Mouse (Mus musculus) heart, adult 2 months (tissue): ENCODE results near the gene 2310030G06Rik. TPM values are rescaled to one million over a fixed set of nuclear protein-coding genes. Genes with fewer than 3 reads are reported as not detected.

Experiments
- DNase-seq, 2 experiments: peaks; one replicate each; pipeline ENCODE4 v3.0.0; 2021
- H3K27ac ChIP-seq: fragments of 200-600 bp; 2 replicates; pipeline ENCODE4 v1.8.1; 2022
- H3K27me3 ChIP-seq: fragments of 200-500 bp; 2 replicates; pipeline ENCODE4 v1.6.1; 2012; ENCODE audit warnings: mild to moderate bottlenecking, low read length, inconsistent platforms, mixed read lengths; ENCODE audit not compliant: control insufficient read depth, insufficient read depth
- H3K36me3 ChIP-seq: fragments of 200-500 bp; 2 replicates; pipeline ENCODE4 v1.6.1; 2012; ENCODE audit warnings: low read length, inconsistent platforms; ENCODE audit not compliant: control insufficient read depth, insufficient read depth
- H3K4me1 ChIP-seq: fragments of 200-500 bp; 2 replicates; pipeline ENCODE4 v1.6.1; 2011; ENCODE audit warnings: low read length; ENCODE audit not compliant: control insufficient read depth, insufficient read depth
- H3K4me3 ChIP-seq: fragments of 200-600 bp; 2 replicates; pipeline ENCODE4 v1.8.1; 2022
- H3K79me2 ChIP-seq: fragments of 200-500 bp; replicated peaks from 2 replicates; pipeline ENCODE4 v1.6.1; 2012; ENCODE audit warnings: mild to moderate bottlenecking, inconsistent platforms, low read length, moderate library complexity, mixed read lengths; ENCODE audit not compliant: control insufficient read depth, insufficient read depth
- H3K9ac ChIP-seq: fragments of 200-500 bp; 2 replicates; pipeline ENCODE4 v1.6.1; 2012; ENCODE audit warnings: low read depth, mild to moderate bottlenecking, control low read depth, inconsistent platforms, low read length, mixed read lengths
- CTCF ChIP-seq: fragments of 200-600 bp; IDR thresholded peaks from 2 replicates; pipeline ENCODE4 v1.8.1; 2022; ENCODE audit warnings: antibody characterized with exemption, mild to moderate bottlenecking, moderate library complexity
- EP300 ChIP-seq: fragments of 200-500 bp; IDR thresholded peaks from 2 replicates; pipeline ENCODE4 v1.6.1; 2011; ENCODE audit warnings: low read depth, low read length, control low read depth; ENCODE audit not compliant: insufficient read depth
- POLR2A ChIP-seq: fragments of 200-500 bp; IDR thresholded peaks from 2 replicates; pipeline ENCODE4 v1.6.1; 2011; ENCODE audit warnings: mild to moderate bottlenecking, low read depth, low read length, control low read depth; ENCODE audit not compliant: insufficient read depth
- WGBS: fragments of 180-500 bp; shearing (Covaris S2); methylation state at CpG from one replicate; pipeline ENCODE4 v1.1.7; 2018; 5-methylcytosine and 5-hydroxymethylcytosine counted together
- intact Hi-C: fragments of 180-260 bp; cut with DNase I; formaldehyde crosslinking; loops from one replicate; pipeline ENCODE4 v1.15.1; 2025
- polyA plus RNA-seq: library from polyadenylated mRNA; depleted of rRNA; stranded (reverse); fragments of >200 nt; gene quantifications from 2 replicates; pipeline ENCODE4 v1.2.3, GENCODE M21; 2012
- total RNA-seq, 2 experiments: library from RNA; stranded (reverse); gene quantifications; 2 replicates each; pipeline ENCODE4 v1.2.3; 2021

Gene 2310030G06Rik
- total and polyA plus RNA-seq, 3 experiments, result 2.9 to 5.6 (median 4.3) TPM

- Histone ChIP-seq H3K79me2 (no peaks in the 10 kb centered on the region), H3K4me3 (peak overlapping the region; percentile 58), H3K4me1 (peaks cover 4% of the 10 kb centered on the region), H3K27ac (peak overlapping the region; percentile 59), H3K27me3 (no peaks in the 10 kb centered on the region), H3K36me3 (0 out of 2 replicates have a peak, but pooled peaks cover 2% of the 10 kb centered on the region), H3K9ac (peak overlapping the region; percentile 62)
- TF ChIP-seq EP300 (no peak), CTCF (peak; percentile 28; the same call in 1 of the 2 replicates), POLR2A (peak; percentile 32; the same call in 1 of the 2 replicates)
- intact Hi-C loops, result no loop called here
- DNase-seq, result peak; percentile 72 to 75
- 1% methylated on average over 45 of the region's 45 CpGs for WGBS
Observed at GRCm38 (mm10) chr9:50727925-50728651, 18.2 kb downstream of the 2310030G06Rik start.

DNA sequence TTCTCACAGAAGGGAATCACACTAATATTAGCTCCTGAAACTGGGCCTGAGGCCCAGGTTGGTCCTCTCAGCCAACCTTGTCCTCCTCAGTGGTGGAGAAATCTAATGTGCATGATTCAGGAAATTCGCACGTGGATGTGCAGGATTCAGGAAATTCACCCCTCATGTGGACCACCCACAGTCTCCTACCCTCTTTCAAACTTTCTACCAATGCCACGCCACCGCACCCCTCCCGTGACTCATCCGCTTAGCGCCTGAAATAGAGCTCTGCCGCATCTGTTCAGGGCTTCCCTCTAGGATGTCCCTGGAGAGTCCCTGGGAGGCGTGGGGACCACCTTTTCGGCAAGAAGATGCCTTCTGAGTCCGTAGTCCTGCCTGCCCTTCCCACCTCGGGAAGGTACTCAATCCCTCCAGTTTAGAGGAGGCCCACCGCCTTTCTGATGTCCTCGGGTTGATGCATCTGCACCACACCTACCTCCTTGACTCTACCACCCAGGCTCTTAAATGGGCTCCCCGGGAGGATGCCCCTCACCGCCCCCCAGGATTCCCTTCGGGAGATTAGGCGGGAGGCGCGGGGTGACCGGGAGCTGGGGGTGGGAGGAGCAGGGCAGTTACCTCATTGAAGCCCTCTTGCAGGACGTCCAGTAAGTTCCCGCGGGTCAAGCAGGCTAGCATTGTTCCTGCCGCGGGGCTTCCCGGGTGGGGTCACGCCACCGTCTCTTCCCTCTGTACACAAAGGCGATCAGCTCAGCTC lies 19.0 kb downstream of the 2310030G06Rik start:
- TF ChIP-seq EP300 (no peak), POLR2A (no peak), CTCF (no peak)
- peaks cover 6% of the 10 kb centered on the region for H3K4me1 ChIP-seq
- peak; percentile 37 to 38 for DNase-seq
- WGBS, result 8% methylated on average over 30 of the region's 30 CpGs
- H3K9ac ChIP-seq, result peak overlapping the region; percentile 62
- H3K4me3 ChIP-seq, result peak overlapping the region; percentile 58
- intact Hi-C loops, result no loop called here
- H3K27me3 ChIP-seq, result no peaks in the 10 kb centered on the region
- no peaks in the 10 kb centered on the region for H3K79me2 ChIP-seq
- 0 out of 2 replicates have a peak, but pooled peaks cover 2% of the 10 kb centered on the region for H3K36me3 ChIP-seq
- H3K27ac ChIP-seq, result peak overlapping the region; percentile 59

DNA sequence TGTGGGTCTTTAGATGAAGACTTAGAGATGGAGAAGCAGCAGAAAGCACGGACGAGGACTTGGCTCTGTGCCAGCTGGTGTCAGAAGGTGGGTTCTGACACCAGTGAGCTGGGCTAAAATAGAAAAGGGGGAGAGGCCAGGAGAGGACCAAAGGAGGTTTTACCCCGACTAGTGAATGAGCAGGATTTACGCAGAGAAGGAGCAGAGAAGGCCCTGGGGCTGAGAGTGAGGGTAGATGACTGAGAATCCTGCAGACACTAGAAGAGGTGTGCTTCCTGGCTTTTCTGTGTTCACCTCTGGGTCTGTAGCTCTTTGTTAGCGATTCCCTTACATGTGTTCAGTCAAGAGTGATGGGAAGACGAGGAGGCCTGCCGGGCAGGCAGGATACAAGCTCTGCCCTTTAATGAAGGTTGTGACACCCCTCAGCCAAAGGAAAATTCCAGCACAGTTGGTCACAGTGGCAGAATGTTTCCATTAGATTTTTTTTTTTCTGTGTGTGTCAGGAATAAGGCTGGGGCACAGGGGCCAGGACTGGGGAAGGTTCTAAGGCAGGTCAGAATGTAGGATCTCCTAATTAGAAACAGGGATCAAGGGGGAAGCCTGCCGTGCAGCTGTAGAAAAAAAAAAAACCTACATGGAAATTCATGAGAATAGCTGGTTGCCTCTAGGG lies 20.3 kb downstream of the 2310030G06Rik start:
- H3K27ac ChIP-seq, result peak overlapping the region; percentile 41
- H3K9ac ChIP-seq, result no peak overlapping the region
- H3K4me1 ChIP-seq, result peaks cover 6% of the 10 kb centered on the region
- H3K79me2 ChIP-seq, result no peaks in the 10 kb centered on the region
- intact Hi-C loops, result no loop called here
- no peak for TF ChIP-seq EP300
- TF ChIP-seq POLR2A, result no peak
- no peak for TF ChIP-seq CTCF
- DNase-seq, result no peak
- H3K27me3 ChIP-seq, result no peaks in the 10 kb centered on the region
- H3K36me3 ChIP-seq, result 0 out of 2 replicates have a peak, but pooled peaks cover 2% of the 10 kb centered on the region
- 38% methylated on average over 8 of the region's 8 CpGs for WGBS
- H3K4me3 ChIP-seq, result no peak overlapping the region

DNA sequence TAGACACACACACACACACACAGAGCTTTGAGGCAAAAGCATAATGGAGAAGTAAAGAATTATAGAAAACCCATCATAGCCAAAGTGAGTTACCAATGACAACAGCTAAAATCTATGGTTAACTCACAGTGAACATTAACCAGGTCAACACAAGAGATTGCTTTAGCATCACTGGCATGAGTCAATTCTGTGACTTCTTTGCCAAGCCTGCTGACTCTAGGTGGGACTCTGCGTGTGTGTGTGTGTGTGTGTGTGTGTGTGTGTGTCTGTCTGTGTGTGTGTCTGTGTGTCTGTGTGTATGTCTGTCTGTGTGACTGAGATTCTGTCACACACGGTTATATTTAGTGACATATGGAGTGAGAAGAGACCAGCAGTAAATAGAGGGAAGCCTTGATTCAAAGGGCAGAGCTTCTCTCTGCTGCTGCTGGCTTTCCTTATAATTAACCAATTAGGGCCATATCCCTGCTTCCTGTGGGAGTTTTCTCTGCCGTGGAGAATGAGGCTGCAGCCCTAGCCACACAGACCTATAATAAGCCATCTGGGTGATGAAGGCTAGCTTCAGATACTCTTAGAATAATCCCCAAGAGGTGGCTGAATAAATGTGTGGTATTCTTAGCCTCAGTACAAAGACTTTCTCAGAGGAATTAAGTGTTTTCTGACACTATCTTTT lies 21.5 kb downstream of the 2310030G06Rik start:
- Histone ChIP-seq H3K27ac (peak overlapping the region; percentile 26), H3K79me2 (no peaks in the 10 kb centered on the region), H3K4me1 (peaks cover 6% of the 10 kb centered on the region), H3K36me3 (0 out of 2 replicates have a peak, but pooled peaks cover 2% of the 10 kb centered on the region), H3K4me3 (no peak overlapping the region), H3K27me3 (no peaks in the 10 kb centered on the region), H3K9ac (no peak overlapping the region)
- no peak for DNase-seq
- 39% methylated on average over 3 of the region's 3 CpGs for WGBS
- TF ChIP-seq EP300, result no peak
- no peak for TF ChIP-seq CTCF
- no peak for TF ChIP-seq POLR2A
- intact Hi-C loops, result loop anchor here (5.0 kb wide), 1 partner anchor 1103 kb away; no protein-coding TSS in a partner anchor

- intact Hi-C loops, result loop anchor here (5.0 kb wide), 1 partner anchor 1103 kb away; no protein-coding TSS in a partner anchor
- Histone ChIP-seq H3K4me3 (no peak overlapping the region), H3K4me1 (peaks cover 6% of the 10 kb centered on the region), H3K27me3 (no peaks in the 10 kb centered on the region), H3K27ac (peak overlapping the region; percentile 72; the same call in 1 of the 2 replicates), H3K9ac (no peak overlapping the region), H3K79me2 (no peaks in the 10 kb centered on the region), H3K36me3 (0 out of 2 replicates have a peak, but pooled peaks cover 2% of the 10 kb centered on the region)
- DNase-seq, result no peak
- WGBS, result 64% methylated on average over 2 of the region's 2 CpGs
- TF ChIP-seq POLR2A (no peak), CTCF (no peak), EP300 (no peak)
Observed at GRCm38 (mm10) chr9:50724147-50724546, 22.2 kb downstream of the 2310030G06Rik start.
